Mouse (Mus musculus): ENCODE measurements around the gene Adh1.

Adh1 gene

GRCm38 (mm10) chr3:138240942-138241341 lies 19.8 kb upstream of the Adh1 start:
- DNase-seq (ENCODE audit: low read depth, low spot score): no peak

GRCm38 (mm10) chr3:138241371-138241770 lies 19.4 kb upstream of the Adh1 start:
- no peak for DNase-seq (ENCODE audit: low read depth, low spot score)

GRCm38 (mm10) chr3:138242021-138242726 lies 18.6 kb upstream of the Adh1 start:
- DNase-seq (ENCODE audit: low read depth, low spot score): no peak

- no peak for DNase-seq (ENCODE audit: low read depth, low spot score)
These were observed 17.9 kb upstream of the Adh1 start for GRCm38 (mm10) chr3:138242933-138243332.

- no peak for DNase-seq (ENCODE audit: low read depth, low spot score)
These were observed 16.4 kb upstream of the Adh1 start for GRCm38 (mm10) chr3:138244338-138244874.

- no peak for DNase-seq (ENCODE audit: low read depth, low spot score)
These were observed 14.2 kb upstream of the Adh1 start for GRCm38 (mm10) chr3:138246511-138247020.

GRCm38 (mm10) chr3:138247241-138247640 lies 13.6 kb upstream of the Adh1 start:
- DNase-seq (ENCODE audit: low read depth, low spot score): no peak

GRCm38 (mm10) chr3:138248011-138248410 lies 12.8 kb upstream of the Adh1 start:
- no peak for DNase-seq (ENCODE audit: low read depth, low spot score)

- DNase-seq (ENCODE audit: low read depth, low spot score): no peak
These were observed 12.0 kb upstream of the Adh1 start for GRCm38 (mm10) chr3:138248746-138249145.

- no peak for DNase-seq (ENCODE audit: low read depth, low spot score)
These were observed 9.6 kb upstream of the Adh1 start for GRCm38 (mm10) chr3:138251156-138251555.

- no peak for DNase-seq (ENCODE audit: low read depth, low spot score)
These were observed 6.6 kb upstream of the Adh1 start for GRCm38 (mm10) chr3:138254205-138254604.

- no peak for DNase-seq (ENCODE audit: low read depth, low spot score)
These were observed 5.4 kb upstream of the Adh1 start for GRCm38 (mm10) chr3:138255366-138255765.

GRCm38 (mm10) chr3:138255780-138256550 lies 4.8 kb upstream of the Adh1 start:
- no peak for DNase-seq (ENCODE audit: low read depth, low spot score)

- DNase-seq (ENCODE audit: low read depth, low spot score): no peak
These were observed 1.8 kb downstream of the Adh1 start for GRCm38 (mm10) chr3:138262568-138262967.

- DNase-seq (ENCODE audit: low read depth, low spot score): no peak
These were observed 2.6 kb downstream of the Adh1 start for GRCm38 (mm10) chr3:138263154-138263930.

GRCm38 (mm10) chr3:138264648-138265047 lies 3.9 kb downstream of the Adh1 start:
- DNase-seq (ENCODE audit: low read depth, low spot score): no peak

GRCm38 (mm10) chr3:138270507-138270906 lies 9.7 kb downstream of the Adh1 start:
- peak; percentile 31 for DNase-seq (ENCODE audit: low read depth, low spot score)

- no peak for DNase-seq (ENCODE audit: low read depth, low spot score)
These were observed 10.5 kb downstream of the Adh1 start for GRCm38 (mm10) chr3:138271297-138271696.

- peak; percentile 68 for DNase-seq (ENCODE audit: low read depth, low spot score)
These were observed 12.3 kb downstream of the Adh1 start for GRCm38 (mm10) chr3:138273080-138273479.

- DNase-seq (ENCODE audit: low read depth, low spot score): no peak
These were observed 14.3 kb downstream of the Adh1 start for GRCm38 (mm10) chr3:138275100-138275499.

GRCm38 (mm10) chr3:138282556-138282955 lies 21.8 kb downstream of the Adh1 start:
- no peak for DNase-seq (ENCODE audit: low read depth, low spot score)

GRCm38 (mm10) chr3:138283831-138284230 lies 23.0 kb downstream of the Adh1 start:
- no peak for DNase-seq (ENCODE audit: low read depth, low spot score)

All from 3T3-L1 (cell line).